In the genomic region with DNA sequence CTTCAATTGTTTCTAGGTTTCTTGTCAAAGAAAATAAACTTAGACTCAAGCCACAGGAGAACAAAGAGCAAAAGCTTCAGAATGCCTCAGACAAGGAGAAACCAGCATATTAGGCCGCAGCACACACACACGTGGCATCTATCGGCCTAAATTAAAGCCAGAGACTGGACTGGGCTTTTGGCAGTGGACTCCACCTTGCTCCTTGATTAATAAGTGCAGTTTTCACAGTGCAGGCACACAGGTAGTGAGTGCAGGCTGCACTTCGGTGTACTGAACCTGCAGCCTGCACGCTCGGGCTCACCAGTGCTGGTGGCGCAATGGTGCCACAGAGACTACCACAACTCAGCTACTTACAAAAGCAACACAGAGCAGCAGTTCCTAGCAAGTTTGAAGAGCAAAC, we compare ENCODE assay signal across 17 mouse cellular contexts.
"Had no signal": no experiment of that assay in that cellular context is flagged by ENCODE, and none has a peak within 500 bp of the region (broad histone marks: within the 10 kb centered on the region; RNA-seq: fewer than 3 reads in every experiment).

No protein-coding gene starts in this region.

- H3K4me3 ChIP-seq: liver, embryonic 13.5 days; neural tube, embryonic 12.5 days; neural tube, embryonic 15.5 days had no signal

- H3K9me3 ChIP-seq: liver, embryonic 13.5 days; neural tube, embryonic 12.5 days; neural tube, embryonic 15.5 days had no signal

- ATAC-seq: intestine, embryonic 16.5 days had no signal

- H3K4me2 ChIP-seq: liver, embryonic 13.5 days; midbrain, embryonic 11.5 days; neural tube, embryonic 12.5 days; neural tube, embryonic 15.5 days had no signal

- H3K27ac ChIP-seq: liver, embryonic 13.5 days; neural tube, embryonic 12.5 days; neural tube, embryonic 15.5 days had no signal

- H3K9ac ChIP-seq: liver, embryonic 13.5 days; neural tube, embryonic 12.5 days; neural tube, embryonic 15.5 days had no signal

- H3K27me3 ChIP-seq: liver, embryonic 13.5 days; neural tube, embryonic 12.5 days; neural tube, embryonic 15.5 days had no signal

- DNase-seq: kidney, adult 2 months; kidney, postnatal 10 days; kidney, postnatal 36 days; left cerebral cortex, postnatal 4 days; liver, embryonic 13.5 days; lung, adult 2 months; lung, postnatal 14 days; lung, postnatal 4 days; midbrain, embryonic 14.5 days; retina, postnatal 1 day; thymus, adult 18-20 months; thymus, postnatal 14 days; thymus, postnatal 4 days had no signal

- H3K4me1 ChIP-seq: liver, embryonic 13.5 days; neural tube, embryonic 12.5 days; neural tube, embryonic 15.5 days had no signal
